Mouse (Mus musculus) MEL-GATA-1-ER (cell line): ENCODE measurements around the gene St5.

Experiments
- DNase-seq: peaks from one replicate; pipeline ENCODE4 v3.0.0-alpha.2; 2012; ENCODE audit warnings: low read depth; ENCODE audit errors: extremely low read depth

St5 gene

GRCm38 (mm10) chr7:109643305-109643994 lies 60.0 kb downstream of the St5 start:
- DNase-seq, result no peak

GRCm38 (mm10) chr7:109641963-109642362 lies 61.4 kb downstream of the St5 start:
- DNase-seq, result no peak

- DNase-seq, result no peak
Observed at GRCm38 (mm10) chr7:109641102-109641501, 62.3 kb downstream of the St5 start.

- no peak for DNase-seq
Observed at GRCm38 (mm10) chr7:109637391-109637790, 66.0 kb downstream of the St5 start.

GRCm38 (mm10) chr7:109636086-109636792 lies 67.2 kb downstream of the St5 start:
- DNase-seq, result peak; percentile 68

- no peak for DNase-seq
Observed at GRCm38 (mm10) chr7:109633404-109634085, 69.9 kb downstream of the St5 start.

GRCm38 (mm10) chr7:109631330-109631729 lies 72.1 kb downstream of the St5 start:
- DNase-seq, result no peak

- no peak for DNase-seq
Observed at GRCm38 (mm10) chr7:109629871-109630778, 73.3 kb downstream of the St5 start.

GRCm38 (mm10) chr7:109628935-109629609 lies 74.3 kb downstream of the St5 start:
- no peak for DNase-seq

- no peak for DNase-seq
Observed at GRCm38 (mm10) chr7:109627851-109628250, 75.6 kb downstream of the St5 start.

GRCm38 (mm10) chr7:109622234-109622838 lies 81.1 kb downstream of the St5 start:
- no peak for DNase-seq

- DNase-seq, result no peak
Observed at GRCm38 (mm10) chr7:109620967-109621366, 82.4 kb downstream of the St5 start.

- DNase-seq, result no peak
Observed at GRCm38 (mm10) chr7:109620288-109620687, 83.1 kb downstream of the St5 start.

GRCm38 (mm10) chr7:109618721-109619120 lies 84.7 kb downstream of the St5 start:
- peak; percentile 45 for DNase-seq

- DNase-seq, result no peak
Observed at GRCm38 (mm10) chr7:109617838-109618237, 85.6 kb downstream of the St5 start.

GRCm38 (mm10) chr7:109616034-109616979 lies 87.1 kb downstream of the St5 start:
- DNase-seq, result no peak

- DNase-seq, result no peak
Observed at GRCm38 (mm10) chr7:109615601-109616000, 87.8 kb downstream of the St5 start.

GRCm38 (mm10) chr7:109614939-109615338 lies 88.5 kb downstream of the St5 start:
- no peak for DNase-seq

- no peak for DNase-seq
Observed at GRCm38 (mm10) chr7:109613531-109614021, 89.8 kb downstream of the St5 start.
